Mouse (Mus musculus): ENCODE measurements around the gene Dact1. TPM values are rescaled to one million over a fixed set of nuclear protein-coding genes. Genes with fewer than 3 reads are reported as not detected.

Gene Dact1
- total RNA-seq, 2 experiments from 2014 or later = 6.6 to 7.4 TPM

- no peak for DNase-seq
- intact Hi-C loops (cut with DNase I) = no loop called here
Observed at GRCm38 (mm10) chr12:71333561-71333960, 23.9 kb downstream of the Dact1 start.

GRCm38 (mm10) chr12:71337025-71337582 lies 27.4 kb downstream of the Dact1 start:
- no peak for DNase-seq
- intact Hi-C loops (cut with DNase I) = no loop called here

DNA sequence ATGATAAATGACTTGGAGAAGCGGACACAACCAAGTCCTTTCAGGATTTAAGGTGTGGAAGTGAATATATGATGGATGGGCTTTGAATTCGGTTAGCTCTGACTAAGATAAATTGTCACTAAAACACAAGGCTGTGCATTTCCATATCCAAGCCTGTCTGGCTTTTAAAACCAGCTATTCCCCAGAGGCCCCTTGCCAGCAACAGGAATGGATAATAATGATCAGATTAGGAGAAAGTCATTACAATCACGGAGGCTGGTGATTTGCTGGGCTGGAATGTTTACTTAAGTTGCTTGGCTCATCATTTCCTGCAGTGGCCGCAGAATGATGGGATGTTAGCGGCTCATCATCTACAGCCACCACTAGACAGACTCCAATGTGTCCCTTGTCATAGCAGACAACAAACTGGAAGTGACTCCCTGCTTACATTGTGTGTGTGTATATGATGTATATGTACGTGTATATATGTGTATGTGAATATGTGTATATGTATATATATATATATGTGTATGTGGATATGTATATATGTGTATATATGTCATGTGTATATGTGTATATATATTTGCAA lies 28.3 kb downstream of the Dact1 start:
- intact Hi-C loops (cut with DNase I) = no loop called here
- DNase-seq = no peak

GRCm38 (mm10) chr12:71339142-71339848 lies 29.6 kb downstream of the Dact1 start:
- intact Hi-C loops (cut with DNase I) = no loop called here
- DNase-seq = no peak

GRCm38 (mm10) chr12:71342397-71342796 lies 32.7 kb downstream of the Dact1 start:
- intact Hi-C loops (cut with DNase I) = no loop called here
- DNase-seq = peak; percentile 17 to 50

DNA sequence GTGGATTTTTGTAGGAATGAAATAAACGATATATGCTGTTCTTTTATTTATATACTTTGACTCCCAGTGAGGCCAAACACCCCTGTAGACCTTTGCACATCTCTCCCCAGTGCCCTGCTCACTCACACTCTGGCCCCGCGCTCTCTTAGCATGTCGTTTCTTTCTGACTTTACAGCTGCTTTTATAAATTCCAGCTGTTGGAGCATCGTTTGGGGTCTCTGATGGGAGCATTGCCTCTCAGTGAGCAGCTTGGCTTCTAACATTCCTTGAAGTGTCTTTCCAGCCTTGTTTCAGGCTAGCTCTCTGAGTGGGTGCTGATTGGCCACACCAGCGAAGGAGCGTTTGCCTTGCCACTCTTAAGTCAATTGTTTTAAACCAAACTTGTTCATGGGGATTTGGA lies 35.8 kb downstream of the Dact1 start:
- intact Hi-C loops (cut with DNase I) = no loop called here
- DNase-seq = no peak

- DNase-seq = no peak
- intact Hi-C loops (cut with DNase I) = no loop called here
Observed at GRCm38 (mm10) chr12:71346071-71346470, 36.4 kb downstream of the Dact1 start.

- no peak for DNase-seq
- intact Hi-C loops (cut with DNase I) = no loop called here
Observed at GRCm38 (mm10) chr12:71348401-71348896, 38.8 kb downstream of the Dact1 start.

DNA sequence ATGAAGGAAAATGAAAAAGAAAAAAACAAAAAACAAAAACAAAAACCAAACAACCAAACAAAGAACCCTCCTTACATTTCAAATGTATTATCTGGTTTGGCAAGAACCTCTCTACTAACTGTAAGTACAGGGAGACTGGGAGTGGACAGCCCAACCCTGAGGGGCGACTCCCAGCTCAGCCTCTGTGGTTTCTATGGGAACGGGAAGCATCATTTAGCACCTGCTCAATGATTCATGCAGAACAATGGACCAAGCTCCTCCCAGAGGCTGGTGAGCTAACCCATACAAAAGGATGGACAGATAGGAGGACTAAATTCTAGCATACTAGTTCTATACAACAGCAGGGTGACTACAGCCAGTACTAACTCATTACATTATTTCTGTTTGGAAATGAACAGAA lies 40.4 kb downstream of the Dact1 start:
- intact Hi-C loops (cut with DNase I) = no loop called here
- no peak for DNase-seq

GRCm38 (mm10) chr12:71354656-71355055 lies 45.0 kb downstream of the Dact1 start:
- intact Hi-C loops (cut with DNase I) = no loop called here
- DNase-seq = no peak

GRCm38 (mm10) chr12:71355092-71355491 lies 45.4 kb downstream of the Dact1 start:
- intact Hi-C loops (cut with DNase I) = no loop called here
- no peak for DNase-seq

DNA sequence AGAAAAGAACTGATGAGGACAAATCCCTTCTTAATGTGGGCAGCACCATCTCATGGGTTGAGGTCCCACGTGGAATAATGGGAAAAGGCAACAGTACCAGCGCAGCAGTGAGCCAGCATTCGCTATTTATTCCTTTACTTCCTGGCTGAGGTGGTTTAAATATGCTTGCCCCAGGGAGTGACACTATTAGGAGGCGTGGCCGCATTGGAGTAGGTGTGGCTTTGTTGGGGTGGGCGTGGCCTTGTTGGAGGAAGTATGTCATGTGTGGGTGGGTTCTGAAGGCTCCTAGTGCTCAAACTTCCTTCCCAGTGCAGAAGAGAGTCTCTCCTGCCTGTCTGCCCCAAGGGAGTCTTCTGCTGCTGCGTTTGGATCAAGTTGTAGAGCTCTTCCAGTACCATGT lies 51.9 kb downstream of the Dact1 start:
- no peak for DNase-seq
- intact Hi-C loops (cut with DNase I) = no loop called here

GRCm38 (mm10) chr12:71362425-71362824 lies 52.7 kb downstream of the Dact1 start:
- no peak for DNase-seq
- intact Hi-C loops (cut with DNase I) = no loop called here

- no peak for DNase-seq
- intact Hi-C loops (cut with DNase I) = no loop called here
Observed at GRCm38 (mm10) chr12:71364106-71364505, 54.4 kb downstream of the Dact1 start.

GRCm38 (mm10) chr12:71364531-71364930 lies 54.8 kb downstream of the Dact1 start:
- intact Hi-C loops (cut with DNase I) = no loop called here
- DNase-seq = no peak

DNA sequence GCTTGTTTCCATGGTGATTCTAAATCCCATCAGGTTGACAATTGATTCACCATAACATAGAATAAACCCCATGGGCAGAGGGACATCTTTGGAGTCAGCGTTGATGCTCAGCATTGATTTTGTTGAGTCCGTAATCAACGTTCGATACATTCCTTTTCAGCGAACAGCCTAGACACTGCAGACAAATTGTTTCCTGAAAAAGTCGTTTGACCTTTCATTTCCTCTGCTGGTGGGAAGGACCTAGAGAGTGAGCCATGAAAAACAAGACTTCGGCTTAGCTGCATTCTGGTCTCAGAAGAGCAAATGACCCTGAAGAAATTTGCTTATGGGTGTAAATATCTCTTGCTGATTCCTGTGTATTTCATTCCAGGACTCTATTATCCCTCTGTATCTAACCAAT lies 55.5 kb downstream of the Dact1 start:
- intact Hi-C loops (cut with DNase I) = no loop called here
- no peak for DNase-seq

GRCm38 (mm10) chr12:71366175-71366574 lies 56.5 kb downstream of the Dact1 start:
- intact Hi-C loops (cut with DNase I) = no loop called here
- peak; percentile 39 to 49 for DNase-seq

- DNase-seq = no peak
- intact Hi-C loops (cut with DNase I) = no loop called here
Observed at GRCm38 (mm10) chr12:71368631-71369030, 58.9 kb downstream of the Dact1 start.
